Mouse (Mus musculus) heart, embryonic 12.5 days (tissue): ENCODE results near the gene Ttc28. TPM values are rescaled to one million over a fixed set of nuclear protein-coding genes. Genes with fewer than 3 reads are reported as not detected.

ENCODE experiments used
- ATAC-seq: fragments of 200-750 bp; cut with Nextera tagmentation; 2 replicates; pipeline ENCODE4 v1.8.0; 2017; ENCODE audit warnings: moderate TSS enrichment, moderate library complexity; ENCODE audit not compliant: insufficient number of reproducible peaks, low FRiP score
- H3K27ac ChIP-seq: fragments of 300-500 bp; sonication (generic); 2 replicates; pipeline ENCODE4 v1.5.1; 2016; ENCODE audit warnings: mild to moderate bottlenecking, moderate library complexity; ENCODE audit not compliant: poor library complexity, severe bottlenecking
- H3K27me3 ChIP-seq: fragments of 300-500 bp; sonication (generic); replicated peaks from 2 replicates; pipeline ENCODE4 v1.6.1; 2016; ENCODE audit warnings: mild to moderate bottlenecking, moderate library complexity
- H3K36me3 ChIP-seq: fragments of 300-500 bp; sonication (generic); 2 replicates; pipeline ENCODE4 v1.6.1; 2016; ENCODE audit warnings: mild to moderate bottlenecking, moderate library complexity
- H3K4me1 ChIP-seq: fragments of 300-500 bp; sonication (generic); replicated peaks from 2 replicates; pipeline ENCODE4 v1.6.1; 2016; ENCODE audit warnings: mild to moderate bottlenecking
- H3K4me2 ChIP-seq: fragments of 300-500 bp; sonication (generic); 2 replicates; pipeline ENCODE4 v1.6.1; 2016; ENCODE audit warnings: mild to moderate bottlenecking, moderate library complexity
- H3K4me3 ChIP-seq: fragments of 300-500 bp; sonication (generic); 2 replicates; pipeline ENCODE4 v1.5.1; 2016; ENCODE audit warnings: mild to moderate bottlenecking
- H3K9ac ChIP-seq: fragments of 300-500 bp; sonication (generic); 2 replicates; pipeline ENCODE4 v1.6.1; 2016; ENCODE audit warnings: mild to moderate bottlenecking, moderate library complexity
- H3K9me3 ChIP-seq: fragments of 300-500 bp; sonication (generic); replicated peaks from 2 replicates; pipeline ENCODE4 v1.6.1; 2016; ENCODE audit warnings: mild to moderate bottlenecking, moderate library complexity
- WGBS: fragments of 180-500 bp; shearing (Covaris S2); methylation state at CpG from one replicate; pipeline ENCODE4 v1.1.7; 2016; 5-methylcytosine and 5-hydroxymethylcytosine counted together
- polyA plus RNA-seq: library from polyadenylated mRNA; unstranded; fragments of >200 nt; fragmentation: Nextera tagmentation; extraction: Ambion mirVana; gene quantifications from 2 replicates; pipeline ENCODE4 v1.2.1, GENCODE M21; 2016

Ttc28 gene
- polyA plus RNA-seq, 1 experiment from 2014 or later, result 10.3 TPM

DNA sequence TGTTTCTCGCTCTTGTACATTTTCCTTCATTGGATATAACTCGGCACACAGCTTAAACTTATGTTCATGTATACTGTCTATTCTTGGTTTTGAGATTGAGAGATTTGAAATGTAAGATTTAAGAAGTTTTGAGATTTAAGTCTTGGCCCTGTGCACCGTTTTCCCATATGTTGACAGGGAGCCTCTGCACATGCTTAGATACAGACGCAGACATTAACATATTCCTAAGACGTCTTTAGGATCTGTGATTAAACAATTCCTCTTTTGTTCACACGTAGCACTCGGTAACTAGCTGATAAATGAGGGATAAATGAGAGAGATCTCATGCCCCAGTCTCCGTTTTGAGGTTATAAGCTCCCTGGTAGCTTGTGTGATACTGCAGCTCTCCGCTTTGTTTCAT is 174.8 kb downstream of the Ttc28 start:
- H3K36me3 ChIP-seq, result no peaks in the 10 kb centered on the region
- H3K9me3 ChIP-seq, result peaks cover 3% of the 10 kb centered on the region; the same call in 1 of the 2 replicates
- no peak overlapping the region for H3K9ac ChIP-seq
- no peak overlapping the region for H3K4me3 ChIP-seq
- 53% methylated on average over 9 of the region's 9 CpGs for WGBS
- no peak overlapping the region for H3K4me2 ChIP-seq
- no peak for ATAC-seq
- H3K27ac ChIP-seq, result no peak overlapping the region
- peaks cover 73% of the 10 kb centered on the region for H3K27me3 ChIP-seq
- H3K4me1 ChIP-seq, result peaks cover 48% of the 10 kb centered on the region

DNA sequence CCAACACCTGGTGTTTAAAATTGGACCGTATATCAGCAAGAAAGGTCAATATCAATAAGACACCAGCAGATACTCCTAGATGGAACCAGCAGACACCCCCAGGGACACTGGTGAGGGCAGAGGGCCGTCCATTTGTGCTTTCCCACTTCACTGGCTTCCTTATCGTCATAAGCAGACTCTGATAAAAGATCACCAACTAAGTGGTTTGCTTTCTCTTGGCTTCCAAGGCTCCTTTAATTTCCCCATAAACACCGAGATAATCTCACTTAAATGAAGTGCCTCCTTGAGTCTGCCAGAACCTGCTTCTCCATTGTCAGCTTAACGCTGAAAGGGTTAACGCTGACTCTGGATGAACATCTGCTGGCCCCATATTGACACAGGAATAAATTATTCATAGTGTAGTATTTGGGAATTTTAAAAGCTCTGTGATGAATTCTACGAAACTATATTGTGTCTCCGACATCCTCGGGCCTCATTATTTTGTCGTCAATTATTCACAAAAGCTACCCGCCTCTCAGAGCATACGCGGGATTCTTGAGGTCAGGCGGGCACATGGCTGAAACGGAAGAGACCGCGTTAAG is 175.3 kb downstream of the Ttc28 start:
- Histone ChIP-seq H3K27me3 (peaks cover 74% of the 10 kb centered on the region), H3K27ac (no peak overlapping the region)
- ATAC-seq, result no peak

DNA sequence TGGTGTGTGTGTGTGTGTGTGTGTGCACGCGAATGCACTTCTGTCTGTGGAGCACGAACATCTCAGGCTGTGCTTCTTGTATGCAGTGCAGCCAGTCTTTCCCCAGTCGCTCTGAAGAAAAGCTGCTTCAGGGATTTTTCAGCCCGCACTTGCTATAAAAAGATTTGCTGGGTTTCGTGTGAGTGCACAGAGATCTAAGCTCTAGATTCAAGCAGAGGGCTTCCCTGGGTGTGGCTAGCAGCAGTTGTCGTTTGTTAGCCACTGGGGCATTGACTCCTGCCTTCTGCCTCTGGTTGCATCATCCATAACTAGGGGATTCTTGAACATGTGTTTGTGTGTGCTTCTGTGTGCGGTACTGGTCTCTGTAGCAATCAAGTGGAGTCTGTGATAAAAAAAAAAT is 175.9 kb downstream of the Ttc28 start:
- no peak overlapping the region for H3K4me3 ChIP-seq
- H3K27ac ChIP-seq, result no peak overlapping the region
- peaks cover 3% of the 10 kb centered on the region; the same call in 1 of the 2 replicates for H3K9me3 ChIP-seq
- no peak overlapping the region for H3K4me2 ChIP-seq
- 63% methylated on average over 8 of the region's 8 CpGs for WGBS
- H3K27me3 ChIP-seq, result peaks cover 75% of the 10 kb centered on the region
- no peak overlapping the region; the same call in 1 of the 2 replicates for H3K9ac ChIP-seq
- ATAC-seq, result no peak
- no peaks in the 10 kb centered on the region for H3K36me3 ChIP-seq
- H3K4me1 ChIP-seq, result peaks cover 48% of the 10 kb centered on the region

More for the DNA sequence above, 175.3 kb downstream of the Ttc28 start:
- Histone ChIP-seq H3K36me3 (no peaks in the 10 kb centered on the region), H3K4me1 (peaks cover 48% of the 10 kb centered on the region), H3K9ac (no peak overlapping the region; the same call in 1 of the 2 replicates), H3K9me3 (peaks cover 3% of the 10 kb centered on the region; the same call in 1 of the 2 replicates), H3K4me3 (no peak overlapping the region), H3K4me2 (no peak overlapping the region)
- 58% methylated on average over 17 of the region's 17 CpGs for WGBS

DNA sequence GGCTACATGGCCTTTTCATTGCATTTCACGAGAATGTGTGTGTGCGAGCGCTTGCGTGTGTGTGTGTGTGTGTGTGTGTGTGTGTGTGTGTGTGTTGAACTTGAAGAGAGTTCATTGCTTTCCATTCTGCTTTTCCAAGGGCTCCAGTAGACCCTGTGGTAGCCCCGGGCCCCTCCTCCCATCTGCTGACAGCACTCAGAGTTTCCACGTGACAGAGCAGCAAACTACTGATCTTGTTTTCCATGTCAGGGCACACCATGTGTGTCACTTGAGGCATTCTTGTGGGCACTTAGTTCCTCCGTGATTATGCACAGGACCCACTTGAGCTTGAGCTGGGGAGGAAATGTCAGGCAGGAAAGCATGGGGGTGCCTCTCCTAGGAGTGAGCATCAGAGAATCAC is 177.5 kb downstream of the Ttc28 start:
- Histone ChIP-seq H3K36me3 (no peaks in the 10 kb centered on the region), H3K4me3 (no peak overlapping the region), H3K9me3 (no peaks in the 10 kb centered on the region), H3K27ac (no peak overlapping the region), H3K27me3 (peaks cover 85% of the 10 kb centered on the region), H3K4me1 (peaks cover 48% of the 10 kb centered on the region), H3K4me2 (no peak overlapping the region), H3K9ac (no peak overlapping the region)
- ATAC-seq, result peak; percentile 69
- WGBS, result 50% methylated on average over 7 of the region's 7 CpGs

DNA sequence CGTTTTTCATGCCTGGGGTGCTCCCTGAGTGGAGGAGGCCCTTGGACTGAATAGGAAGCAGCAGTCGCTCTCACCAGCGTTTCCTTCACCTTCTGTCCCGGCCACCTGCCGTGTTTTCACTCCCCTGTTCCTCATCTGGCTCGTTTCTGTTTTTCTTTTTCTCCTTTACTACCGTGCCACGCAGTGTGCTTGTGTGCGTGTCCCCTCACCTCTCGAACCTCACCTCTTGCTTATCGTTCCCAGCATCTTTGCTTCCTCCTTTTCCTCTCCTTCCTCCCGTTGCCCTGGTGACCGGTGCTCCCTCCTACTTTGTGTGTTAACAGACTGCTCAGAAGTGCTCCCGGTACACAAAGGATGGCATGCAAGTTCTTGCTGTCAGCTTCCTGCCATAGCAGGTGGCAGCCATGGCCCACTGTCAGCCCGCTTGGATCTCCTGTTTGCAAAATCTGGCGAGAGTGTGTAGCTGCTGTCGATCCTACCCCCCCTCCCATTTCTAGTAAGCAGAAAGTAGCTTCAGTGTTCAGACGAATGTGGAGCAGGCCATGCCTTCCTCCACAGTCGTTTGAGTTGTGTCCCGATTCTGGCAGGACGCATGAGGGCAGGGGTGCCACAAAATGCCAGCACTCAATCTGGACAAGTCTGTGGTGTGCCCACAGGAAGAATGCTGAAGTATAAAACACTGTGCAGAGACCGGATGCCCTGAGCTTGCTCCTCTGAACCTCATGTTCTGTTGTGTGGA is 179.0 kb downstream of the Ttc28 start:
- Histone ChIP-seq H3K4me2 (no peak overlapping the region), H3K4me1 (peaks cover 44% of the 10 kb centered on the region), H3K4me3 (no peak overlapping the region), H3K9me3 (no peaks in the 10 kb centered on the region), H3K27me3 (peaks cover 81% of the 10 kb centered on the region), H3K27ac (no peak overlapping the region), H3K9ac (no peak overlapping the region), H3K36me3 (no peaks in the 10 kb centered on the region)
- no peak for ATAC-seq
- WGBS, result 70% methylated on average over 22 of the region's 22 CpGs

DNA sequence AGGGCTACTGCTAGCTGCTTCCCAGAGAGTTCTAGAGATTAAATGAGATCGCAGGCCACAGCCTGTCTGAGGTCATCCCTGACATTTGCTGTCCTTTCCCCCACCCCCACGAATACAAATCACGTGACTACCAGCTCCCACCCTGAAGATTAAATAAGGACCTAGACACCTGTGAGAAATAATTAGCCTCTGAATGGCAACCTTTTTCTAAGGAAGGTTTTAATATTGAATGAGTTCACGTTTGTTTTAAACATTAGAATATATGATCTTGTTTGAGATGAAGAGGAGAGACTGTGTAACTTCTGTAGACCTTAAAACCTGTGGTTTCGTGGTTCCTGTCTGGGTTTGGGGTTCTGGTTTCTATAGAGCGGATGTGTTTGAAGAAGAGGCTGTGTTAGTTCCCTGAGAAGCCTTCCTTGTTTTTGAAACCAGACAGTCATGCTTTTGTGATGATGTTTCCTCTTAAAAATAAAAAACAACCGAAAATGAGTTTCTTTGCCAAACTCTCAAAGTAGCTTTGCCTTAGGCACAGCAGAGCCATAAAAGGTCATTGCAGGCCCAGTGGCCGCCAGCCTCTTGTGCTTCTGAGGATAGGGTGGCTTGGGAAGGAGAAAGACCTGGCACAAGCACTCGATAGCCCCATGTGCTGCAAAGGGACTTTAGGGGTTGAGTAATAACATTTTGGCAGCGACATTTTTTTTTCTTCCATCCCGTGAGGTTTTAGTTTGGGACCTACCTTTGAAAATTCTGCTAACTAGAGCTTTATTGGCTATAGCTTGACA is 179.7 kb downstream of the Ttc28 start:
- no peak overlapping the region for H3K27ac ChIP-seq
- 72% methylated on average over 11 of the region's 11 CpGs for WGBS
- H3K4me1 ChIP-seq, result peaks cover 36% of the 10 kb centered on the region

DNA sequence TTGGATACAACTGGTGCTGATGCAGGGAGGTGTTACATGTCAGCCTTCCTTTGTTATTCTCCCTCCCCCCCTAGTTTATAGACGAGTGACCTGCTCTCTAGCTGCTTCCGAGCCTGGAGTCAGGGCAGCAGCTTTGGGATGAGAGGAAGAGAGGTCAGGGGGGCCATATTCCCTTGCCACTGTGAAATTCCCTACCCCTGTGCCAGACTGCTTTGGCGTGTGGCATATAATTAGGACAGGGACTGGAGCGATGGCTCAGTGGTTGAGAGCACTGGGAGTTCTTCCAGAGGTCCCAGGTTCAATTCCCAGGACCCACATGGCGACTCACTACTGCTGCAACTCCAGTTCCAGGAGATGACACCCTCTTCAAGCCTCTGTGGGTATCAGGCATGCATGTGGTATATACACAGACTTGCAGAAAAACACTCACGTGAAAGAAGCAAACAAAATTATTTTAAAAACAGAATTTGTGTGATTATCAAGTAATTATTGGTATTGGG is 180.7 kb downstream of the Ttc28 start:
- peaks cover 75% of the 10 kb centered on the region for H3K27me3 ChIP-seq
- 69% methylated on average over 6 of the region's 6 CpGs for WGBS
- no peak for ATAC-seq
- H3K4me1 ChIP-seq, result peaks cover 27% of the 10 kb centered on the region
- H3K4me2 ChIP-seq, result no peak overlapping the region
- no peak overlapping the region for H3K4me3 ChIP-seq
- no peaks in the 10 kb centered on the region for H3K9me3 ChIP-seq
- H3K27ac ChIP-seq, result no peak overlapping the region
- H3K9ac ChIP-seq, result no peak overlapping the region
- no peaks in the 10 kb centered on the region for H3K36me3 ChIP-seq

More for the DNA sequence above, 179.7 kb downstream of the Ttc28 start:
- no peak for ATAC-seq
- Histone ChIP-seq H3K9me3 (no peaks in the 10 kb centered on the region), H3K9ac (no peak overlapping the region), H3K27me3 (peaks cover 78% of the 10 kb centered on the region), H3K4me2 (no peak overlapping the region), H3K36me3 (no peaks in the 10 kb centered on the region), H3K4me3 (no peak overlapping the region)

DNA sequence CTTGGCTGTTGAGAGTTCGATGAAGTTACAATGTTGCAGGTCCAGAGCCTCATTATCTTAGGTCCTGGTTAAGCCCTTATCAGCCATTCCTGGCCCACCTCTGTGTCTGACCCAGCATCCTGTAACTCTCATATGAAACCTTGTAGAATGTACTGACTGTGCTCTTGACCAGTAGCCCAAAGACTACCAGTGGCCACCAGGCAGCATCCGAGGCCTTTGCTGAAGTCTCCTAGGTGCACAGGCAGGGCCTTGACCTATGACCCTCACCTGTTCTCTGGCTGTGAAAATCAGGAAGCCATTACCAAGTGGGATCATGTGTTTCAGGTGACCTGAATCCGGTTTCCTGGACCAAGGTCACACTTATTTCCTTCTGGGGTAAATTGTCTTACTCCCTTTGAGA is 183.6 kb downstream of the Ttc28 start:
- ATAC-seq, result no peak
- no peaks in the 10 kb centered on the region for H3K9me3 ChIP-seq
- no peak overlapping the region for H3K27ac ChIP-seq
- no peak overlapping the region for H3K9ac ChIP-seq
- peaks cover 76% of the 10 kb centered on the region for H3K27me3 ChIP-seq
- H3K4me3 ChIP-seq, result no peak overlapping the region
- H3K4me2 ChIP-seq, result no peak overlapping the region
- 0 out of 2 replicates have a peak, but pooled peaks cover 4% of the 10 kb centered on the region for H3K4me1 ChIP-seq
- H3K36me3 ChIP-seq, result no peaks in the 10 kb centered on the region
- 86% methylated on average over 3 of the region's 3 CpGs for WGBS

DNA sequence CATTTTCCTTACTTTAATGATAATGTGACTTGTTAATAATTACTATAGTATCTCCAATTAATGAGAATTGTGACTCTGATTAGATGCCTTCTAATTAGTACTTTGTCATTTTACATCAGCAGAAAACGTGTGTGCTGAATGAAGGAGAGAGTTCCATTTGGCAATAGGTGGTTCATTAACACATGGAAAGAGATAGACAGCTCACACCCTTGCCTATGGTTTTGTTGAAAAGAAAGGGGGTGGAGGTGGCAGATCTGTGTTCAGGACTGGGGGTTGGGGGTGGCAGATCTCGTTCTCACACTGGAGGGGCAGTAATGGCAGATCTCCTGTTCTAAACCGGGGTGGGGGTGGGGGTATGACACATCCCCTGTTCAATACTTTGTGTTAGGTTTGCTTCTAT is 184.4 kb downstream of the Ttc28 start:
- Histone ChIP-seq H3K4me3 (no peak overlapping the region), H3K27ac (no peak overlapping the region), H3K9me3 (no peaks in the 10 kb centered on the region), H3K4me1 (0 out of 2 replicates have a peak, but pooled peaks cover under 1% of the 10 kb centered on the region), H3K27me3 (peaks cover 75% of the 10 kb centered on the region), H3K36me3 (no peaks in the 10 kb centered on the region), H3K4me2 (no peak overlapping the region), H3K9ac (no peak overlapping the region)
- no peak for ATAC-seq
- WGBS, result 72% methylated on average over 3 of the region's 3 CpGs

DNA sequence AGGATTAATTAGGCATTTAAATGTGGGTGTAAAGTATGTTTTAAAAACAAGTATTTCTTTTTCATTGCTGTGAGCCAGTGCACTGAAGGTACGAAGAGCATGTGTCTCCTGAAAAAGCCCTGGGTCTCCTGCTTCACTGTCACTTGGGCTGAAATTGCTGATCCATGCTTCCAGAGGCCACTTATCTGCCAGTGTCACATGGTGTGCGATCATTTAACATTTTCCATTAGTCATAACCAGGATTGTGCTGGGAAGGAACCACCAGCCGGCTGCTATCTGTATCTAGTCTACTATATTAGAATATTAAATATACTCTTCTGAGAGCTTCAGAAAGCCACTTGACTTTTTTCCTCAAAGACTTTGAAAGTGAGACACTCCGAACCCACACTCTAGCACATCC is 186.2 kb downstream of the Ttc28 start:
- Histone ChIP-seq H3K27me3 (peaks cover 60% of the 10 kb centered on the region), H3K27ac (no peak overlapping the region), H3K9ac (no peak overlapping the region), H3K4me2 (no peak overlapping the region), H3K36me3 (no peaks in the 10 kb centered on the region), H3K4me3 (no peak overlapping the region), H3K9me3 (no peaks in the 10 kb centered on the region), H3K4me1 (no peaks in the 10 kb centered on the region)
- 62% methylated on average over 4 of the region's 4 CpGs for WGBS
- no peak for ATAC-seq

DNA sequence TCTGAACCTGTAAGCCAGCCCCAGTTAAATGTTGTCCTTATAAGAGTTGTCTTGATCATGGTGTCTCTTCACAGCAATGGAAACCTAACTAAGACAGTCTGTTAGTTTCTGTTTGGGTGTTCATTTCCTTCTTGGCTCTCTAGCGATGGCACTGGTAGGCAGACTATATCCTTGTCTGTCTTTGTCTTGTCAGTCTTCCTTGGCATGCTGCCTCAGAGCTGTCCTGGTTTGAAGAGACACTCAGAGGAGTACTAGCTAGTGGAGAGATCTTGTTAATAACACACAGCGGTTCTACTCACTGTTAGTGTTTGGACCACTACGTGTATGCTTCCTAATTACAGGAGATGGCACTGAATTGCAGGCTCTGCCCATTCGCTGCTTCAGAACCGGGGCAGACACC is 189.9 kb downstream of the Ttc28 start:
- H3K4me3 ChIP-seq, result no peak overlapping the region
- no peak for ATAC-seq
- peaks cover 36% of the 10 kb centered on the region for H3K27me3 ChIP-seq
- H3K9ac ChIP-seq, result no peak overlapping the region
- WGBS, result 88% methylated on average over 5 of the region's 5 CpGs
- H3K27ac ChIP-seq, result no peak overlapping the region
- H3K4me2 ChIP-seq, result no peak overlapping the region
- H3K36me3 ChIP-seq, result no peaks in the 10 kb centered on the region; the same call in 1 of the 2 replicates
- H3K4me1 ChIP-seq, result peaks cover 9% of the 10 kb centered on the region
- H3K9me3 ChIP-seq, result no peaks in the 10 kb centered on the region
